Mouse (Mus musculus) G1E (cell line): Measurements from ENCODE around the gene Thap4.

Experiments used
- CTCF ChIP-seq: IDR thresholded peaks from 2 replicates; pipeline ENCODE4 v1.5.1; 2012; ENCODE audit warnings: low read depth, low read length, inconsistent platforms, mixed read lengths
- GATA1 ChIP-seq: IDR thresholded peaks from 2 replicates; pipeline ENCODE4 v1.6.1; 2012; ENCODE audit warnings: borderline replicate concordance, low read length, inconsistent platforms, mixed read lengths
- POLR2AphosphoS5 ChIP-seq: IDR thresholded peaks from 2 replicates; pipeline ENCODE4 v1.6.1; 2012; ENCODE audit warnings: low read depth, low read length, inconsistent platforms; ENCODE audit not compliant: insufficient replicate concordance

- TF ChIP-seq CTCF (no peak), POLR2AphosphoS5 (no peak), GATA1 (no peak)
Measured at GRCm38 (mm10) chr1:93735859-93736258, 18.8 kb downstream of the Thap4 start.
